Mouse (Mus musculus): ENCODE results near the gene Nsun4.

Gene Nsun4

DNA sequence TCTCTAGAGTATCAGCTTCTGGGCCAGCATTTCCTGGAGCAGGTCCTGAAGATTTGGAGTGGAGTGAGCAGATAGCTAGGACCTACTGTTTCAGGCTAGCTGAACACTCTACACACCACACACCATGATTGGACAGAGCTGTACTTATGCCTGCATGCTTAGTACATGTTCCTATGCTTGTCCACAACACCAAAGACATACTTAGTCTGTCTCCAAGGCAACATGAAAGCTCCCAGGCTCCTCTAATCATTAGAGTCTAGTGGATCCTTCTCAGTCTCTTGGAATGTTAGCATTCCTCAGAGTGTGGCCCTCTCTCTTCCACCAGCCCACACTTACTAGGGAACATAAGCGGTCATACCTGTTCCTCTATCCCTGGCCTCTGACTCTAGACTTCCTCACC lies 66.2 kb downstream of the Nsun4 start:
- no peak for DNase-seq (ENCODE audit: low read depth, low spot score)

- no peak for DNase-seq (ENCODE audit: low read depth, low spot score)
Measured at GRCm38 (mm10) chr4:115984967-115985366, 68.7 kb downstream of the Nsun4 start.

GRCm38 (mm10) chr4:115984111-115984510 lies 69.6 kb downstream of the Nsun4 start:
- DNase-seq (ENCODE audit: low read depth, low spot score), result peak; percentile 25

All from skeletal muscle tissue, adult 2 months (tissue).